Mouse (Mus musculus) spleen, postnatal 36 days (tissue): ENCODE results near the gene Pde4d.

Experiments used
- DNase-seq, 2 experiments: peaks; one replicate each; pipeline ENCODE4 v3.0.0; 2022; ENCODE audit warnings: low spot score in 2 of 2, mixed read lengths in 1 of 2

The Pde4d gene

DNA sequence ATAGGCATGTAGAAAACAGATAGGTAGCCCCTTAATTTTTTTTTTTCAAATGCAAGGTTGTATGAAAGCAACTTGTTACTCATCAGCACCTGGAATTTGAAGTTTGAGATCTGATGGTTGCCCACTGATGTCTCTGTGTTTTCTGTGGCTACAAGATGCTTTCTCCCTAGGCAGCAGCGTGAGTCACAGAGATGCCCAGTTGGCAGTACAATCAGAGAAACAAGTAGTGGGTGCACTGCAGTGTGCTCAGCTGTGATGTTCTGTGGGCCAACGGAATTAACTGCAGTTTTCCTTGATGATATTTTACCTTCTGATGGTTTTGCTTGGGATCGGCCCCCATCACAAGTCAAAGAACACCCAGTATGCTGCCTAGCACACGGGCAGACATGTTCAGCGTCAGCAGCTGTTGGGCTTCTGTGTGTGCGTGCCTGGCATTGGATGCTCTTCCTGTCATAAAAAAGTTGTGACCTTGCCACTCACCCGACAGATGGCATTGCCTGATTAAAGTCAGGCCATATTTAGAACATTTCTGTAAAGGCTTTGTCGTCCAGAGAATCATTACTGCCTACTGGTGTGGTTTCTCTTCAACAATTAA is 939.0 kb downstream of the Pde4d start:
- no peak for DNase-seq

DNA sequence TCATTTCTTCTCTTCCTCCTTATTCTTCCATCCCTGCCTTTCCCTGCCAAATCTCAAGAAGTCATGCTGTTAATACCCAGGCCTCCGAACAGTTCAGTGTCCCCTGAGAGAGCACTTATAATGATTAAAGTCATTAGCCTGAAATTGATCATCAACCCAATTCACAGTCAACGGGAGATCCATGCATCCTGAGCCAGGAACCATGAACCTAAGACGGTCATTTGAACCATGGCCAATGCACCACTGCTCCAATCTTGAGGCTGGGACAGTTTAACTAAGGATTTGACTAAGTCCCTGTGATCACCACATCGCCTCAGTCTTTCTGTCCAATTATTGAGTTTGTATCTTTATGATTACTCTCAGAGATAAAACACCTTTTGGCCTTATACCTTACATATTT is 952.6 kb downstream of the Pde4d start:
- DNase-seq, result no peak

DNA sequence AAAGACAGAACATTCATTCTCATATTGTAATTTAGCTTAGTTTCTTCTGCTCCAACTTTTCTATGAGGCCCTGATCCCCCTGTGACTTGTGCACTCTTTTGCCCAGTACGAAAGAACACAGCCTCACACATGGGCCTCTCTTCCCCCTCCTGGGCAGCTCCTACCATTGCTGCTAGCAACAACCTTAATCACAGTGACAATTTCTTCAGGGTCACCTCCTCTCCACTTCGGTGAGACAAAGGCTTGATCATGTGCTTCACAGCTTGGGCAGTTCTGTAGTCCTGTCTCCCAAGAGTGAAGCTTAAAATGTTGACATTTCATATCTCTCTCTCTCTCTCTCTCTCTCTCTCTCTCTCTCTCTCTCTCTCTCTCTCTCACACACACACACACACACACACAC is 953.2 kb downstream of the Pde4d start:
- DNase-seq, result no peak

DNA sequence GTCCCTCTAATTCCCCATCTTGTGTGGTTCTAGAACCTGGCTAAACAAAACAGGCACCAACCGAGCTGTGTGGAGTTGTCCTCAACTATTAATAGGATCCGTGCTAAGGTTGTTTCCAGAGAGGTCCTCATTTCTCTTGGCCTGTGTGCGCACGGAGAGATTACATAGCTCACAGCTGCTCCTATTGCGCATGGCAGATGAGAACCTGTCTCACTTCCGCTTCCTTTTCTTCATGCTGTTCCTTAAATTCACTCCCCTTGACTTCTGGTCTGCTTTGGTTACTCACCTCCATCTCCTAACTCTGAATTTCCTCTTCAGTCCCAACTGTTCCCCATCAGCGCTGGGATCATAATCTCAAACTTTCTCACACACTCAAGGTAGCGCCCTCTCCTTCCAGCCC is 956.6 kb downstream of the Pde4d start:
- peak in 1 of 2 experiments; percentile 3 for DNase-seq

DNA sequence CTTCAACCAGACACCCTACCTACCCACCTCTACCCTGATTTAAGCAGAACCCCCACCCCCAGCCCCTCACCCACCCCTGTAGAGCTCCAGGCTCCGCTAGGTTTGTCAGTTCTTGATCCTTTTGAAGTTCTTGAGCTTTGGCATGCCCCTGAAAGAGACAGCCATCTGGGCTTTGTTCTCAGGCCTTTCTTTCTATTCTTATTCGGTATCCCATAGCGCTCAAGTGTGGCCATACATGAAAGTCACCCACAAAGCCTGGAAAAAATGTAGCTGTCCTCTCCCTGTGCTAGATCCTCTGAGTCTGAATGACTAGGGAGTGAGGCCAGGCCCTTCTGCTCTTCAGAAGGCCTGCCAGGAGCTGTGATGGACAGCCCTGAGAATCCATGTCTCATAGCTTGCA is 957.6 kb downstream of the Pde4d start:
- no peak for DNase-seq

DNA sequence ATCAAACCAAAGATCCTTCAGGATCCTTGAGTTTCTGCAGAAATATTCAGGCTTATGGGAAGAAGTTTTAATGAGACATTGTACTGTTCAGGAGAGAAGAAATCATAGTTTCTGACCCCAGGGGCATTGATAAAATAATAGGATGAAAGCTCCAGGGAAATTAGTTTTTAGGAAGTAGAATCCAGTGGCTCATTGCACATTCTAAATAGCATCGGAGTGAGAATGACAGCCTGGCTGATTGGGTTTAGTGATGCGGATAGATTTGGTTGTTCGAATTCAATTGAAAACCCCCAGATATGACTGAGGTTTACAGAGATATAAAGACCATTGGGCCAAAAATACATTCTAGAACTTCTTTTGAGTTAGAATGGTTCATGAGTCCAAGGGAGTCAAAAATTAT is 970.7 kb downstream of the Pde4d start:
- DNase-seq, result no peak

DNA sequence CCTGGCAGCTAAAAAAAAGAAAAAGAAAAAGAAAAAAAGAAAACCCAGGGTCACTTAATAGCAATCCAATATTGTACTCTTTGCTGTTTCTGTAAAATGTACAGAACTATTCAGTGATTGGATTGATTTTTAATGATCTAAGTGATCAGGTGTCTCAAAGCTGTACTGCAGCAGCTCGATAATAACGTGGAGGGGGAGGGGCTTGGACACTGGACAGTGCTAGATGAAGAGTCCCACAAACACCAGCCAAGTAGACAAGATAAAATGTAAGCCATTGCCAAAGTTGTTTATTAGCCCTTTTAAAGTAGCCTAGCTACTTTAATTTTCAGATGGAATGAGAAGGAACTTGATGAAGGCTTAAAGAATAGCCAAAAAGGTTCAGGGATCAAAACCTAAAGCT is 975.2 kb downstream of the Pde4d start:
- no peak for DNase-seq

DNA sequence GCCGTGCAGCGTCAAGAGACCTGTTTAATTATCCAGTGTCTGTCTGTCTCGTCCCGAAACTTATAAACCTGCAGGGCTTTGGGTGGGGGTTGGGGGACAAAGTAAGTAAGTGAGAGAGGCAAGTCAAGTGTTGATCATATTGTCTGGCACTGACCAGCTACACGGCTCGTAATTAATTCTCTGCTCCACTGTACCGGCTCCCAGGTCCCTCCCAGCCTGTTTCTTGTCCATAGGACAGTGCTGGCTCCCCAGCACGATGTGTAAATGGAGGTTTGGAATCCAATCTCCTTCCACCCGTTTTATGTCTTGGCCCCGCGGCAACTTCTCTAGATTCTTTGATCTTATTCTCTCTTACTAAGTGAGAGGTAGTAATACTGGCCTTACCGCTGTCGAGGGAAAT is 975.8 kb downstream of the Pde4d start:
- DNase-seq, result no peak

DNA sequence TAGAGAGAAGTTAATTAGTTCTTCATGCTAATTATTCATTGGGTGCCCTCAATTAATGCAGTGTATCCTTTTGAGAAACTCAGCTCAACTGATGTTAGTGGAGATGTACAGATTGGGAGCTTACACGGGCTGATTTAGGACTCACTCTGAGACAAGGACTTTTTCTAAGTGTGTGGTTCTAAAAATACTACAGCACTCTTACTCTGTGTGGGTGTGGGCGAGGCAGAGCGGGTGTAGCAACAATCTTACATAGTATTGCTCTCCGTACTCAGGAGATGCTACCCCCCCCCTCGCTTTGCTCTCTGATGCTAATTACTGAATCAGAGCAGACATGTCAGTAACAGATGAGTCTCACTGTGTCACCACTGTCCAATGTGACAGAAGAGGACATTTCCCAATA is 976.3 kb downstream of the Pde4d start:
- no peak for DNase-seq

DNA sequence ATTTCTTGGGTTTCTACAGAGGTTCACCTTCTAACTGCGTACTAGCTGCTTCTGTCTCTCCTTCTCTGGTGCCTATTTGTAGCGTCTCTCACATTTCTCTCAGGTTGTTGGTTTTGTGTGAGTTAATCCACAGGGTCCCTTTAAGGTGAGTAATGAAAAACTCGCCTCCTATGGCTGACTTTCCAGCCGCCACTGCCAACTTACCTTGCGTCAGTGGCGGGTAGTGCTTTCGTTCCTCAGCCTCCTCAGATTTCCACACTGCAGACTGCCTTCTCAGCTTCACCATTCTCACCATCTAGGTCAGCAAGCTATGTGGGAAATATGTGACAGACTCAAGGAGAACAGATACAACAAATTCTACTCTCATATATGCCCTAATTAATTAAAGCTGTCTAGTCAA is 977.8 kb downstream of the Pde4d start:
- DNase-seq, result no peak

DNA sequence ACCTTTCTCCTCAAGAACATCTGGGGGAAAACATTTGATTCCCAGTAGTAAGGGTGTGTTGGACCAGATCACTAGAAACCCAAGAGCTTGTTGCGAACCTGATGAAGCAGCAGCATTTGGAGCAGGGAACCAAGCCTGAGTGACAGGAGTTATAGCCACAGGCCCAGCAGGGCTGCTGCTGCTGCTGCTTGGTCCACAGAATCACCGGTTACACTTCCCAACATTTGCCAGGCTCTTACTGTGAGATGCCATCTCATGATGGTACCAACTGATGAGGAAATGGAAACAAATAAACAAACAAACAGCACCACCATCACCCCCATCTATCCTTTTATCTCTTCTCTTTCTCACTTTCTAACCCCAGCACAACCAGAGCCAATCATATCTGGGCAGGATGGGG is 979.8 kb downstream of the Pde4d start:
- no peak for DNase-seq

DNA sequence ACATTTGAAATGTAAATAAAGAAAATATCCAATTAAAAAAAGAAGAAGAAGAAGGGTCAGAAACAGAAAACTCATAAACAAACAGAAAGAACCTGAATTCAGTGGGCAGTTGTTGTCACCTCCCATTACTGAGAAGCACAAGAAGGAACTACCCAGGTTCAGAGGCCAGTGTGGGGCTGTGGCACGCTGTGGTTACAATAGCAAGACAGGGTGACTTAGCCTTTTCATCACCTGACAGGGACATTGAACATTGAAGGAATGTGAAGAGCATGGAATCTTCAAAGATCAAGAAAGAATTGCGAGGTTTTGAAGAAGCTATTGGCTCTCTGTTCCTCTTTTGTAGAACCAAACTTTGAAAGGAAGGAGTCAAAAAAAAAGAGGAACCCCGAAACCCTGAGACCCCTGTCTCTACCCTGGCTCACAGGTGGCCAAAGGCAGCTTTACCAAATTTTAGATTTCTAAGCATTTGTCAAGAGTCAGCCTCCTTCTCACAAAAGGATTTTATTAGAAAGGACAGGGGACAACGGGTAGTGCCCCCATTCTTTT is 987.6 kb downstream of the Pde4d start:
- DNase-seq, result peak; percentile 3 to 6

DNA sequence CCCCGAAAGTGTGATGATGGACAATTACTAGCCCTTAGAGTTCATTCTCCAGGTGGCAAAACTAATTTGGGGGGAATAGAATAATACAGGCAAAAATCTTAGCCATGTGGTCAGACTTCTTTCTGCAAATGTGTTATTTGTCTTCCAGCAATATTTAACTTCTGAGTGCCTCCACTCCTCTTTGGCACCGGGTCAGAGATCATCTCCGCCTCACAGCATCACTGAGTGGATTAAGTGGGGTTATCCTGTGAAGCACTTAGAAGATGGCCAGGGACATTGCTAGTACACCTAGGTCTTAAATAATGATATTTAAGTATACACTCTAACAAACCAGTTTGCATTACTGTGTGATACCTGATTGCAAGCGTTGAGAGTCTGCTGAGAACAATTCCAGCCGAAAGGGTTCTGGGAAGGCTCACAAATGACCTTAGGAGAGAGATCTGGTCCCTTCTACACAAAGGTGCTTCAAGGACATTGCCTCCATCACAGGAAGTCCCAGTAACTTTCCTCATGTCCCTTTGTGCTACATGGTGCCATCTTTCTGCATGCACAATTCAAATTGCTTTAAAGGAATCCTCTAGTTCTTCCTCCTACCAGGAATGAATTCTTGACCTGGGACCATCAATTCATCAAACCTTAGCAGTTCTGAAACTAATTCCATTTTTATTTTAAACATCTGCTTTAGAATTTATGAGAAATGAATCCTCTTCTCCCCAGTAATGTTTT is 989.9 kb downstream of the Pde4d start:
- no peak for DNase-seq

DNA sequence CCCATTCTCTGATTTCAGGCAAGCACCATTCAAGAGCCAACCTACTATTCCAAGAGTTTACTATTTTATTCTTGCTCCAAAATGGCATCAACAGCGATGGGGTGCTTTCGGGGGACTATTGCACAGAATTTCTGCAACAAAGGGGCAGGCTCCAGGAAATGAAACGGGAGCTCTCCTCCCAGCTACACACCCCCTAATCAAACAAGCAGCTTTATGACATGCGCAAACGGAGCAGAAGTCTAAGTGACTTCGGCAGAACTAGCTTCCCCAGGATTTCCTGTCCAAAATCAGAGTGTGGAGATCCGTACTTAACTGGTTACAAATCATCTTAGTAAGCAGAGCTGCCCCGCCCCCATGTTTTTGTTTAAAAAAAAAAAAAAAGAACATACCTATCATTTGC is 990.6 kb downstream of the Pde4d start:
- peak; percentile 69 to 77 for DNase-seq

DNA sequence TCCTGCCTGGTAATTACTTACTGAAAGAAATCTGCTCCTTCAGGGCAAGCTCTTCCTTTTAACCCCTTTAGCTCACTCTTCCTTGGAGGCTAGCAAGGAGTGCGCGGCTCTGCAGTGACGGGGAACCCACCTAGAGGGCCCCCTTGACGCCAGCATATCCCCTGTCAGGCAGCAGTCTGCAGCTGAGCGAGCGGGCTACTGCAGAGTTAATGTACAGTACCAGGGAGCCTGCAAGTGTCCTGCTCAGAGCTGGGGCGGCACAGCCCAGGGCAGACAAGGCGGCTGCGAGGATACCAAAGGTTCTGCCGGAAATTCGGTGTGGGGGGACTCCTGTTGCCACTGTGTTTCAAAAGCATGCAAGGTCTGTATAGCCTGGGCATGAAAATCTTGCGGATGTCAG is 991.1 kb downstream of the Pde4d start:
- peak; percentile 64 to 65 for DNase-seq

DNA sequence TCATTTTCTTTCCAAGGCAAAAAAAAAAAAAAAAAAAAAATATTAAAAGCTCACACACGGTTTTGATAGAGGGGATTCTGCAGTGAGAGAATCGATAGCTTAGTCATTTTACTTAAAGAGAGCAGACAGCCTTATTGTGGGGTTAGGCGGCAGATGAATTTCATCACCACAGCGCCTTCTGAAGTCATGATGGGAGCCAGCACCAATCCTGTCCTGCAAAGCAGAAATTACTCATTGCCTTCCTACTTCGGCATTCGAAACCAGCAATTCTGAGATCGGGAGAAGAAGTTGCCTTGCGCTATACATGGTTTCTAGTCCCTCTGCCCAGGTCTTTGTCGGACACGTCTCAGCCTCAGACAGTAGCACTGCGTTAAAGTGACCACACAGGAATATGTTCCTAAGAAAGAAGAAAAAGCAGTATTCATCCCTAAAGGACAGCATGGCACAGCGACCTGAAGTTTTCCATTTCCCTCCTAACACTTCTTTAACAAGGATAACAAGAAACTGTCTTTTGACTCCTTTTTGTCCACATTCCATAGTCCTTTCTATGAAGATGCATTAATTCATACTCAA is 991.7 kb downstream of the Pde4d start:
- peak; percentile 4 to 16 for DNase-seq

DNA sequence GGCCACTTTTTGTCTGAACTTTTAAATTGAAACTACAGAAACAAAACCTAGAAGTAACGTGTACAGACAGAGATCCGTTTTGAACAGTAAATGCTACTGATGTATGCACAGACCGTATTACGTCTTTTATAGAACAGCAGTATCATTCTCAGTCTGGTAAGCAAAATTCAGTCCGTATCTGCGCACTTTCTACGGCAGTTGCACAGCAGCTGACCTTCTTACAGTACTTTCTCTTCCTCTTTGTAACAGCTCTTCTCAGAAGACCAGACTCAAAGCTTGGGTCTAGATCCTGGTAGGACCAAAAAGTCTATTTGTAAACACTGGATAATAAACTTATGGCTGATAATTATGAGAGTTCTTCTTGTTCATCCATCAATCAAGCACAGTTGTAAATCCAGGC is 996.4 kb downstream of the Pde4d start:
- peak; percentile 44 to 45 for DNase-seq

DNA sequence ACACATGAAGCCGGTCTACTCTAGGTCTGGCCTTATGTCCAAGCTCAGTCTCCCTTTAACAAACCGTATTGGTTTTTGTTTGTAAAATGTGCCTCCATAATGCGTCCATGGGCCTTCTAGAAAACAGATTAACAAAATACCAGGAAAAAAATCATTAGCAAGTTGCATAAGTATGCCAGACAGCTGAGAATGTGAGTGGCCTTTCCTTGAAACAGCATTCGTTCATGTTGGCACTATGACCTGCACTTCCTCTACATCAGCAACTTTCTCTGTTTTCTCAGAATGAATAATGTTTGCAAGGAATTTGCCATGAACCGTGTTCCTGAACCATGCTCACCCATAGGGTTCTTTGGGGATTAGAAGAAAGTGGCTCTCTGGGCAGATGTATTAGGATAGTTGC is 998.4 kb downstream of the Pde4d start:
- DNase-seq, result no peak

DNA sequence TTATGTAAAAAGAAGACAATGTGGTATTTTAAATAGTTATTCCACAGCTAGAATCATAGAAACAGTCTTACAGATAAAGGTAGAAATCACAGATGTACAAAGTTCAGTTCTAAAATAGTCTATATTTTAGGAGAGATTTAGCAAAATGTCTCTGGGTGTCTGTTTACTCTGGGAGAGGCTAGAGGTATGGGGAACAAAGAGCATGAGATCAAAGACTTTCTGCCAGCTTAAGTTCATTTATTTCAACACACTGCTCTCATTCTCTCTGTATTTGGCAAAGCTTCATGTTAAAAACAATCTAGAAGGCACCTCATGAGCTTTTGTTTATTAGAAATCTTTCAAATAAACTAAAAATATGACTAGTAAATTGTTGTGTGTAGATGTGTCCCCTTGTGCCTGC is 1024.6 kb downstream of the Pde4d start:
- no peak for DNase-seq

DNA sequence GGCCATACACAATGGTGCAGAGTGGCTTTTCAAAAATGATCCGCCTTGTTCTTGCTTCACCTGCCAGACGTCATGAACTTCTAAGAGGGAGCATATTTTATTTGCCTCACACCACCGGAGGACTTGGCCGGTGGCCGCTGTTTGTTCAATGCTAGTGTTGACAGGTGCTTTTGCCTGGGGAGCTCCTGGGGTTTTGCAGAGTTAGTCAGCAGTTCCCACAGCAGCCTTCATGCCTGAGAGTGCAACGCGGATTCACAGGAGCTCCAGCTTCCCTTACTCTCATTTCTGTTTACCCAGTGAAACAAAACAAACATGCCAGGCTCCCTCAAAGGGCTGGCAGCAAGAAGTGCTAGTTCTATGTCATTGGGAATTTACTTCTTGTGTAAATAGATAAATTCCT is 1031.7 kb downstream of the Pde4d start:
- DNase-seq, result no peak

DNA sequence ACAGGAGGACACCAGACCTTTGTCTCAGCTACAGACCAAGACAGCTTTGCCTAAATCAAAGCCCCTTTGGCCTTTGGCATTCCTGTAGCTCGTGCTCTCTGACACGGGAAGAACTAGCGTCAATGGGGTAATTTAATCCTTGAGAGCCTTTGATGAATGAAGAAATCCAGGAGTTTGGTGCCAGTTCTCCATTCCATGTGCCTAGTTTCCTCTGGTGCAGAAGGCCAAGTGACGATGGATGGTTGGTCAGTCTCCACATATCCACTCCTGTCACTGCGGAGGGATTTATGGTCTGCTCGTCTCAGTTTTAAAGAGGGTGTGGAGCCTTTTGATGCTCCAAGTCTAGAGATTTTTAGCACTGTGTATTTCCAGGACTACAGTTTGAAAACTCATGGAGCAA is 1036.4 kb downstream of the Pde4d start:
- no peak for DNase-seq

DNA sequence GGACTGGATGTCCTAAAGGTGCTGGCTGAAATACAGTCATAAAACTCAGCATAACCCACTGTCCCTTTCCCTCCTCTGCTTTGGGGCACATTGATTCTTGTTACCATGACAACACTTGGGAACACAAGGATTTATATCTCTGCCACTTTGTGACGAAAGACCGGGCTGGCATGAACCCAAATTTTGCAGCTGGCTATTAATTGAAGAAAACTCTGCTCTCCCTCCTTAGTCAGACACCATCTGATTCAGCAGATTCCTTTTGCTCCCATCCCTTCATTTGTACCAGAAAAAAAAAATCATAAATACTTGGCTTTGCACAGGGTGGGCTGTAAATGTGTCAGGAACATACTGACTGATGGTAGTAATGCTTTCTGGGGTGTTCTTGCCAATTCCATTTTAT is 1037.6 kb downstream of the Pde4d start:
- no peak for DNase-seq

DNA sequence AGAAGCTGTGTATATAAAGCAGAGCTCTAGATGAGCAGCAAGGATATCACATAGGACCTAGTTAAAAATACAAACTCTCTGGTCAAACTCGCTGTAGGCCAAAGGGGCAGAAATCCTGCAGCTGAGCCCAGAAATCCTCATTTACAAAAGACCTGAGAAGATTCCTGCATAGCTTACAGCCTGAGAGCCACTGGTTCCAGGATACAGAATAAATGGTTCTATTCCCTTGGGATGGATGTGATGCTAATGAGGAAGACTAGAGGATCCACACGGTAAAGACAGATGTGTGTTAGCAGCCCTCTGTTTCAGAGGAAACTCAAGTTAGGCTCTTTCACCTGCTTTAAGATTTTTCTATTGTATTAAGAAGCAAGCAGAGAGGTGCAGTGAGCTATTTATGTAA is 1041.1 kb downstream of the Pde4d start:
- DNase-seq, result no peak
